Mouse (Mus musculus) neural tube, embryonic 14.5 days (tissue): Measurements from ENCODE around the gene Tnfrsf21. TPM values are rescaled to one million over a fixed set of nuclear protein-coding genes. Genes with fewer than 3 reads are reported as not detected.

Source experiments
- ATAC-seq: fragments of 200-750 bp; cut with Nextera tagmentation; 2 replicates; pipeline ENCODE4 v1.8.0; 2017; ENCODE audit warnings: low read depth, mild to moderate bottlenecking, moderate TSS enrichment, moderate library complexity
- H3K27ac ChIP-seq: fragments of 300-500 bp; sonication (generic); 2 replicates; pipeline ENCODE4 v1.5.1; 2014; ENCODE audit warnings: low read depth, mild to moderate bottlenecking, control low read depth, low read length, moderate library complexity, mixed read lengths
- H3K27me3 ChIP-seq: fragments of 300-500 bp; sonication (generic); 2 replicates; pipeline ENCODE4 v1.6.1; 2014; ENCODE audit warnings: low read length; ENCODE audit not compliant: control insufficient read depth, insufficient read depth
- H3K36me3 ChIP-seq: fragments of 300-500 bp; sonication (generic); 2 replicates; pipeline ENCODE4 v1.6.1; 2014; ENCODE audit warnings: low read length, mixed read lengths; ENCODE audit not compliant: control insufficient read depth, insufficient read depth
- H3K4me1 ChIP-seq: fragments of 300-500 bp; sonication (generic); 2 replicates; pipeline ENCODE4 v1.6.1; 2014; ENCODE audit warnings: low read length; ENCODE audit not compliant: control insufficient read depth, insufficient read depth
- H3K4me2 ChIP-seq: fragments of 300-500 bp; sonication (generic); 2 replicates; pipeline ENCODE4 v1.6.1; 2014; ENCODE audit warnings: mild to moderate bottlenecking, low read depth, low read length, control low read depth
- H3K4me3 ChIP-seq: fragments of 300-500 bp; sonication (generic); 2 replicates; pipeline ENCODE4 v1.5.1; 2014; ENCODE audit warnings: low read depth, low read length, control low read depth, mixed read lengths
- H3K9ac ChIP-seq: fragments of 300-500 bp; sonication (generic); replicated peaks from 2 replicates; pipeline ENCODE4 v1.6.1; 2014; ENCODE audit warnings: low read depth, mild to moderate bottlenecking, control low read depth, low read length, mixed read lengths
- H3K9me3 ChIP-seq: fragments of 300-500 bp; sonication (generic); 2 replicates; pipeline ENCODE4 v1.6.1; 2016; ENCODE audit warnings: low read length; ENCODE audit not compliant: control insufficient read depth
- WGBS: fragments of 180-500 bp; shearing (Covaris S2); extraction: QIAGEN DNeasy Blood & Tissue Kit; methylation state at CpG from one replicate; pipeline ENCODE4 v1.1.7; 2014; 5-methylcytosine and 5-hydroxymethylcytosine counted together
- polyA plus RNA-seq: library from polyadenylated mRNA; unstranded; fragments of >200 nt; fragmentation: Nextera tagmentation; extraction: Ambion mirVana; gene quantifications from 2 replicates; pipeline ENCODE4 v1.2.1, GENCODE M21; 2014

The Tnfrsf21 gene
- polyA plus RNA-seq, 1 experiment from 2014 or later: 82.6 TPM

DNA sequence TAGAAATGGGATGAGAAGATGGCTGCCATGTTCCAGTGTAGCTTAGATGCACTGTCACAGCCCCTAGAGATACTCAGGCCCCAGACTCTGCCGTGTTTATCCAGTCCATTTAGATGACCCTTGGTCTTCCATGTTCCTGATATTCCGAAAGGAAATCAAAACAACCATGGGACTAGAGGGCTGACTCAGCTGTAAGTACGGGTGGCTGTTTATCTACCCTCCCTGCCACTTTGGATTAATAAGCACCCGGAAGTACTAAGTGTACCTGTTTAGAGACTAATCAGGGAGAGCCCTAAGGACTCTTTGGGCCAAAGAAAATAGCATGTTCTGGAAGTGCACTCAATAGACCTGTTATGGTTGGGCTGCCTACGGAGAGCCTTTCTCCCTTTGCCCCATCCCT lies 64.9 kb downstream of the Tnfrsf21 start:
- Histone ChIP-seq H3K27ac (no peak overlapping the region), H3K27me3 (no peaks in the 10 kb centered on the region), H3K4me1 (peaks cover 9% of the 10 kb centered on the region), H3K9me3 (no peaks in the 10 kb centered on the region), H3K4me3 (no peak overlapping the region), H3K36me3 (peaks cover 10% of the 10 kb centered on the region; the same call in 1 of the 2 replicates), H3K4me2 (no peak overlapping the region), H3K9ac (no peak overlapping the region)
- WGBS: 88% methylated on average over 5 of the region's 5 CpGs
- no peak for ATAC-seq

DNA sequence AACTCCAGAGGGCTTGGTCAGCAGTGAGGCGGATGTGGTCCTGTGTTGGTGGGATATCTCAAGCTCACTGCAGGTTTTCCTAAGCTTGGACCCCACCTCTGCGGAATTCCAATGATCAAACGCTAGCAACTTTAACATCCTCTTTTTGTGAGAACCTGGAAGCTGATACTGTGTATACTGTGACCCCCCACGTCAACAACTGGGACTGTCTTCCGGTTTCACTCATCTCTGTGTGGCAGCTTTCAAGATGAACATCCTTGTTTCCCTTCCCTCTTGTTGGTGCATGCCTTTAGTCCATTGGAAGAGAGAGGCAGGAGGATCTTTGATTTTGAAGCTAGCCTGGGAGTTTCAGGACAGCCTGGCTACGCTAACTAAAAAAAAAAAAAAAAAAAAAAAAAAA lies 73.1 kb downstream of the Tnfrsf21 start:
- WGBS: 95% methylated on average over 6 of the region's 6 CpGs
- Histone ChIP-seq H3K9me3 (no peaks in the 10 kb centered on the region), H3K36me3 (peaks cover 34% of the 10 kb centered on the region; the same call in 1 of the 2 replicates), H3K27ac (no peak overlapping the region), H3K4me2 (no peak overlapping the region), H3K9ac (no peak overlapping the region), H3K27me3 (no peaks in the 10 kb centered on the region), H3K4me3 (no peak overlapping the region), H3K4me1 (no peaks in the 10 kb centered on the region)
- no peak for ATAC-seq

DNA sequence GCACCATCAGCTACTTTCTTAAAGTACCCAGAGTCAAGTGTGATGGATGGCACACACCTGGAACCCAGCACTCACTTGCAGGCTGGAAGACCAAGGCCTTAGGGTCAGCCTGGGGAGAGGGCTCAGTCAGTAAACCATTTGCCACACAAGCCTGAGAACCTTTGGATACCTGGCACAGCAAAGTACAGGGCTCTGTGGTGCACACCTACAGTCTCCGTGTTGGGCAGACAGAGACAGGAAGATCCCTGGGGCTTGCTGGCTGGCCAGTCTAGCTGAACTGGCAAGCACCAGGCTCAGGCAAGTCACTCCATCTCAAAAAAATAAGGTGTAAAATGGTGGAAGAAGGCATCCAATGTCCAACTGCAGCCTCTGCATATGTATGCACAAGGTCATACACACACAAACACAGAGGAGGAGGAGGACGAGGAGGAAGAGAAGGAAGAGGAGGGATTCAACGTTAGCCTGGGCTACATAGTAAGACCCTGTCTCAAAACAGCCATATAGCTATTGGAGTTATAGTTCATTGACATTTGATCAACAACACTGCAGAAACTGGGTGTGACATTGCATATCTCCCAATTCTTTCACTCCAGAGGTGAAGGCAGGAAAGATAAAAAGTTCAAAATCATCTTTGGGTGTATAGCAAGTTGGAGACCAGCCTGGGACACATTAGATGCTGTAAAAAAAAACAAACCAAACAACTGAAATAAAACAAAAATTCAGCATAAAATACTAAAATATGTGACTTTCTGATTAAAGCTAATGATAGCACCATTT lies 74.8 kb downstream of the Tnfrsf21 start:
- Histone ChIP-seq H3K4me3 (no peak overlapping the region), H3K36me3 (peaks cover 26% of the 10 kb centered on the region; the same call in 1 of the 2 replicates), H3K4me2 (no peak overlapping the region), H3K9ac (no peak overlapping the region), H3K27me3 (no peaks in the 10 kb centered on the region), H3K27ac (no peak overlapping the region), H3K9me3 (no peaks in the 10 kb centered on the region), H3K4me1 (no peaks in the 10 kb centered on the region)
- 86% methylated on average over 3 of the region's 3 CpGs for WGBS
- ATAC-seq: no peak

DNA sequence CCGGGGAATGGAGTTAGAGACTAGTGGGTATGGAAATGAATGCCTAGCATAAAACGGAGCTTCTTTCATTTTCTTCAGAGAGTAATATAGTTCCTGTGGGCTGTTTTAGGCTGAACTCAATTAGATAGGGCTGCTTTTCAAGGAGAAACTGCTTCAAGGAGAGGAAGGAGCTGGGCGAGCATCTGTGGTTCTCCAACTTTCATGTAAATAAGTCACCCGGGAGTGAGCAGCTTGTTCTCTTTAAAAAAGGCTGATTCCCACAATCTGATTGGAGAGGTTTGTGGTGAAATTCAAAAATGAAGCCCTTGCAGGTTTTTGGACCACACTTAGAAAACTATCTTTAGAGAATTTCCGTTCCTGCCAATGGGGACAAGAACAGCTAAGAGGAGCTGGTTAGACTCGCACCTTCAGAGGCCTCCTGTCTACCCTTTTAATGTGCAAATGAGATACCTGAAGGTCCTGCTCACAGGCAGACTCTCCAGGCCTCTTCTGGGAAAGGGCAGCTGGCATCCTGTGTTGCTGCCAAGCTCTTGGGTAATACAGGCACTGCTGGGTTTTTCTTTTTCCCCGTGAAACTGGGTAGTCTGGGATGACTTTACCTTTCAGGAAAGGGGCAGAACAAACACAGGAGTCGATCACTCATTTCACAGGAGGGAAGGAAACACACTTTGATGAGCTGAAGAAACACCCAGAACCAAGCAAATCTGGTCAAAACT lies 76.1 kb downstream of the Tnfrsf21 start:
- 47% methylated on average over 8 of the region's 8 CpGs for WGBS
- no peaks in the 10 kb centered on the region for H3K4me1 ChIP-seq
- H3K9ac ChIP-seq: no peak overlapping the region
- no peak overlapping the region for H3K4me2 ChIP-seq
- H3K36me3 ChIP-seq: peaks cover 18% of the 10 kb centered on the region; the same call in 1 of the 2 replicates
- H3K4me3 ChIP-seq: no peak overlapping the region
- H3K27me3 ChIP-seq: no peaks in the 10 kb centered on the region
- H3K27ac ChIP-seq: no peak overlapping the region
- no peaks in the 10 kb centered on the region for H3K9me3 ChIP-seq
- no peak for ATAC-seq

DNA sequence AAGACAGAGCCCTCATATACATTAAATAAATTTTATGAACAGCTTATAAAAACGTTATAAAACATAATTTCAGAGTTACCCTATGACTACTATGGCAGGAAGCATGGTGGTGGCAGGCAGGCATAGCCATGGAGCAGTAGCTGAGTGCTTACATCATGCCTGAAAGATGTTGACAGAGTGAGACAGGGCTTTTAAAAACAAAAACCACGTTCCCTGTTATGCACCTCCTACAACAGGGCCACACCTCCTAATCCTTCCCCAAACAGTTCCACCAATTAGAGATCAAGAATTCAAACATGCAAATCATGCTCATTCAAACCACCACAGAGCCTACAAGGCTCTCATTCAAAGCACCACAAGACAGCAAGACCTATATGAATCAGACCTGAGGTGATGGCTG lies 77.9 kb downstream of the Tnfrsf21 start:
- Histone ChIP-seq H3K4me3 (no peak overlapping the region), H3K4me1 (no peaks in the 10 kb centered on the region), H3K27me3 (no peaks in the 10 kb centered on the region), H3K27ac (no peak overlapping the region), H3K9me3 (no peaks in the 10 kb centered on the region), H3K4me2 (no peak overlapping the region), H3K9ac (no peak overlapping the region), H3K36me3 (peaks cover 5% of the 10 kb centered on the region; the same call in 1 of the 2 replicates)
- no peak for ATAC-seq
- WGBS: 55% methylated on average over 2 of the region's 2 CpGs

DNA sequence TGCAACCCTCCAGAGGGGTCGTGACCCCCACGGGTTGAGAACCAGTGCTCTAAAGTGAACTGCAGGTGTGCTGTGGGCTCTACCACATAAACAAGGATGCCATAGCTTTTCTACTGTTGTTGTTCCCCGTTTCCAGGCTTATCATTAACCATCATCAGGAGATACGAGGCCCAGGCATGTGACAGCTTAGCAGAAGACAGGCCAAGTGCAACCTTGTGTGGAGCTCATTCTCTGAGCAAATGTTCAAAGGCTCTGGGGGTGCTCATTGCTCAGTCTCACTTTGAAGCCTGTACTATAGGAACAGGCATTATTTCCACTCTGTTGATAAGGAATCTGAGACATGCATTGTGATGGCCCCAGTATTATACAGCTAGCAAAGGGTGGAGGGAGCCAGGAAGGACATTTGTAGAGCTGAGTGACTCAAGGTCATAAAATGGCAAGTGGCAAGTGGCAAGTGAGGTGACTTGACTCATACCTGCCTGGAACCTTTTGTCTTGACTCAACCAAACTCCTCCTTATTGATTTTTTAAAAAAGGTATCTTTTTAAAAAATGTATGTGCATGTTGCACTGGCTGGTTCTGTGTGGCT lies 80.8 kb downstream of the Tnfrsf21 start:
- no peaks in the 10 kb centered on the region for H3K9me3 ChIP-seq
- no peak overlapping the region for H3K4me2 ChIP-seq
- H3K36me3 ChIP-seq: no peaks in the 10 kb centered on the region
- H3K4me1 ChIP-seq: no peaks in the 10 kb centered on the region
- no peak overlapping the region for H3K4me3 ChIP-seq
- H3K9ac ChIP-seq: no peak overlapping the region
- no peaks in the 10 kb centered on the region for H3K27me3 ChIP-seq
- no peak overlapping the region for H3K27ac ChIP-seq
- 77% methylated on average over 4 of the region's 4 CpGs for WGBS
- no peak for ATAC-seq

DNA sequence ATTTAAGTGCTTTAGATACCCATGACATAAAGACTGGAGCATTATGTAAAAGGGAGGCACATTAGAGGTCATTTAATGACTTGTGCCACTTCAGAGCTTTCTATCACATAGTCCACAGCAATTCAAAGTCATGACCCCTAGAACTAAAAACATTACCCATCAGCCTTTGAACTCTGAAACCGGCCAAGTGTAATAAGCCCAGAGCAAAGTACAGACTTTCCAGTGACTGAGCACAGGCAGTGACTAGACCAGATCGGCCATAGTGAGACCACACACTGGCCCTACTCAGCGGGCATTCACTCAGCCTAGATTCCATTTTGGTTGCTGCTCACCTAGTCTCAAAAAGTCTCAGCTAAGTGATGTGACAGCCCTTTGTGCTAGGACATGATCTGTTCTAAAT lies 89.8 kb downstream of the Tnfrsf21 start:
- ATAC-seq: no peak
- Histone ChIP-seq H3K27ac (no peak overlapping the region), H3K27me3 (no peaks in the 10 kb centered on the region), H3K9ac (no peak overlapping the region), H3K4me3 (no peak overlapping the region), H3K4me1 (no peaks in the 10 kb centered on the region), H3K4me2 (no peak overlapping the region), H3K36me3 (no peaks in the 10 kb centered on the region), H3K9me3 (no peaks in the 10 kb centered on the region)
- 82% methylated on average over 3 of the region's 3 CpGs for WGBS

DNA sequence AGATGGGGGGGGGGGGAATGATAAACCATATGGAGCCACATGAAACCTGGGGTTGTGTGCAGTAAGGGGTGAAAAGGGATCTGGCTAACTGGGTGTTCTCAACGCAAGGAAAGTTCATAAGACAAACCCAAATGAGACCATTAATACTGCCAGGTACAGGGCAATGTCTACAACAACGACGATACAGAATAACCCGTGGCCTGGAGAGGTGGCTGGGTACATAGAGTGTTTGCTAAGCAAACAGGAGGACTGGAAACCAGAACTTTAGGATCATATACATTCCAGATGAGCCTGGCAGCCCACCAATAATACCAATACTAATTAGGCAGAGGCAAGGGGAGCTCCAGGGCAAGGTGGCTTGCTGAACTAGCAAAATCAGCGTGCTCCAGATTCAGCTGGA lies 91.0 kb downstream of the Tnfrsf21 start:
- Histone ChIP-seq H3K27me3 (no peaks in the 10 kb centered on the region), H3K4me1 (no peaks in the 10 kb centered on the region), H3K9me3 (no peaks in the 10 kb centered on the region), H3K4me3 (no peak overlapping the region), H3K9ac (no peak overlapping the region), H3K36me3 (no peaks in the 10 kb centered on the region), H3K27ac (no peak overlapping the region), H3K4me2 (no peak overlapping the region)
- WGBS: 96% methylated on average over 5 of the region's 5 CpGs
- no peak for ATAC-seq

DNA sequence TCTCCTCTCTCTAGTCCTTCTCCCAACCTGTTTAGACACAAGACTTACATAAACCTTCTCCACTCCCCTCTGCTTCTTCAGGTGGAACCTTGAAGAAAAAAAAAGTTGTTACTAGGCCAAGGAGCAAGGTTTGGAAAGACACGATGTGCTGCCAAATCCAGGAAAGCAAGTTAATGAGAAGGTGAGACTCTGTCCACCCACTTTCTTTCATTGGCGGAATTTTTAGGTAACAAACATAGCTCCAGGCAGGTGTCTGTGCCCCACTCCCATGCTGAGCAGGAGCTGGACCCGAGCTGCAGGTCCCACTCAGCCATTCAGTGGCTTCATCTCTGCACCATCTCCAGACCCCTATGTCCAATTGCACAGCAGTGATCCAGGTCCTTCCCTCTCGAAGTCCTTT lies 93.1 kb downstream of the Tnfrsf21 start:
- H3K4me3 ChIP-seq: no peak overlapping the region
- no peak overlapping the region for H3K27ac ChIP-seq
- no peaks in the 10 kb centered on the region for H3K9me3 ChIP-seq
- no peaks in the 10 kb centered on the region for H3K27me3 ChIP-seq
- no peaks in the 10 kb centered on the region for H3K4me1 ChIP-seq
- no peaks in the 10 kb centered on the region for H3K36me3 ChIP-seq
- WGBS: 90% methylated on average over 4 of the region's 4 CpGs
- ATAC-seq: no peak
- no peak overlapping the region for H3K4me2 ChIP-seq
- no peak overlapping the region for H3K9ac ChIP-seq
